Mouse (Mus musculus) c-Kit-positive CD71-positive TER-119-positive erythroid progenitor cells, embryonic 14.5 days (primary cell): ENCODE data around the gene Sox2.

Source experiments
- DNase-seq: peaks from one replicate; pipeline ENCODE4 v3.0.0-alpha.2; 2013; ENCODE audit warnings: low spot score

Gene Sox2

DNA sequence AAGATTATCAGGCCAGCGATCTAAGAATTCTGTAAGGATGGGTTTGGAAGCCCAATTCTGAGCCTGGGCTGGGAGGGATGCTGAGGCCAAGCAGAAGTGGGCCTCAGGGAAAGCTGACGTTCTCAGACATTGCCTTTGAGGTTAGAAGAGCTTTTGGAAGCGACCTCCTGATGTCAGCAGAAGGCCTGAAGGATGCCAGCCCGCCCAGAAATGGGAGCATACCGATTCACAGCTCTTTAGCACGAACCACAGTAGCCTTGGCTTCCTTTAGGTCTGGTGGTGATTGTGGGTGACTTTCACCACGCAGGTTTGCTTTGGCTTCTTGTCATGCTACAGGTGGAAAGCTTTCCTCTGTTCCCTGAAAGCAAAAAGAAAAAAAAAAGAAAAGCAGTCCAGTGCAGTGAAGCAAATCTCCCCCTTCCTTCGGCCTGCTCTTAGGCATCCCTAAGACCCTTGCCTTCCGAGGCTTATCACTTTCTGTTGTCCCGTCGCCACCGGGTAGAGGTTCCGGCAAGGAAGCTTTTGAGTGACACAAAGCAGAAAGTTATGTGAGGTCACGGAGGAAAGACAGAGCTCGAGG is 6.6 kb upstream of the Sox2 start:
- DNase-seq = no peak

DNA sequence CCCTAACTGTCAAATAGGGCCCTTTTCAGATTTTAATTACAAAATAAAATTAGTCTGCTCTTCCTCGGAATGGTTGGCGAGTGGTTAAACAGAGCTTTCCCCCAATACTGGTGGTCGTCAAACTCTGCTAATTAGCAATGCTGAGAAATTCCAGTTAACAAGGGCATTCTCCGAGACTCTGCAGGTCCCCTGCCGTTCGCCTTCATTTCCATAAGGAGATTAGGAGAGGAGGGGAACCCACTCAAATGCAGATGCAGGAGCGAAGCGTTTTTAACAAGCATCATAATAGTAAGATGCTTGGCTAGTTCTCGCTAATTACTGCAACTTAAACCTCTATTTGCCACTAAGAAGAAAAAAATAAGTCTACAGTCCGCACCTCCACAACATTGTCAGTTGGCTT is 4.0 kb upstream of the Sox2 start:
- no peak for DNase-seq

DNA sequence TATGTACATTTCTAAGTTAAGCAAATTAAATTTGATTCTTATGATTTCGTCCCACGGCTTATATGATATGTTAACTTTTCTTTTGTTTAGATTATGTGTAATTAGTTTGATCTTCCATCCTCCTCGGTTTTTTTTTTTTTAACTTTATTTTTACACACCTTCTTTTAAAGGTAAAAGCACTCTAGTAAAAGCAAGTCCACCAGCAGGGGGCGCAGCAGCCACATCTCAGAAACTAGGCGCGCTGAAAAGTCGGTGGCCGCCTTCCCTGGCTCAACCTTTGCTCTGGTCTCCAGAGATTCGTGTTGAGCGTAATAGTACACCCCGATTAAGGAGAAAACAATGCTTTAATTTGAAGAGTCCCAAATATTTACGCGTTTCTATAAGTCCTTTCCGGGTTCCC is 2.5 kb upstream of the Sox2 start:
- DNase-seq = peak; percentile 33

DNA sequence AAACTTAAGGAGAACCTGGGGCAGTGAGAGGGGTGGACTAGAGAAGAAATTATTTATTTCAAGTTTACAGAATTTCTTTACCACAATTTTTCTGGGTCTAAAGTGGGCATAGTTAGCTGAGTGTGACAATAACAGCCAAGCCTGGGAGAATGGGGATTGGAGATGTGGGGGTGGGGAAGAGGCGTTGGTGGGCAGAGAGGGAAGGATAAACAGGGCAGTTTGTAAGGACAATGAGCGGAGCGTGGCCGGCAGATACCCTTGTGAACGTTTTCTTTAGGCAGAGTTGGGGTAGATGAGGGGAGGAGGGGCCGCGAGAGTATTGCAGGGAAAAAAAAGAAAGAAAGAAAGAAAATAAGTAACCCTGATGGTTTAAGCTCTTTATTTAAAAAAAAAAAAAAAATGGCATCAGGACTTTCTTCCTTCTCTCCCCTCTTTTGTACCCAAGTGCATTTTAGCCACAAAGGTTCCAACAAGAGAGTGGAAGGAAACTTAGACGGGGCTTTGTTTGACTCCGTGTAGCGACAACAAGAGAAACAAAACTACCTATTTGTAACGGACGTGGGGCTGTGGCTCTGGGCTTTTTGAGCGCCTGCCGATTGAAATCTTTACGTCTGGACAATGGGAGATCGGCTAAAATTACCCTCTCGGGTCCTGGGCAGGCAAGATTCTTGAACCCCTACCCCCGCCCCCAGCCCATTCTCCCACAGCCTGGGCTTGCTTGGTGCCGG is 1.9 kb upstream of the Sox2 start:
- DNase-seq = no peak

DNA sequence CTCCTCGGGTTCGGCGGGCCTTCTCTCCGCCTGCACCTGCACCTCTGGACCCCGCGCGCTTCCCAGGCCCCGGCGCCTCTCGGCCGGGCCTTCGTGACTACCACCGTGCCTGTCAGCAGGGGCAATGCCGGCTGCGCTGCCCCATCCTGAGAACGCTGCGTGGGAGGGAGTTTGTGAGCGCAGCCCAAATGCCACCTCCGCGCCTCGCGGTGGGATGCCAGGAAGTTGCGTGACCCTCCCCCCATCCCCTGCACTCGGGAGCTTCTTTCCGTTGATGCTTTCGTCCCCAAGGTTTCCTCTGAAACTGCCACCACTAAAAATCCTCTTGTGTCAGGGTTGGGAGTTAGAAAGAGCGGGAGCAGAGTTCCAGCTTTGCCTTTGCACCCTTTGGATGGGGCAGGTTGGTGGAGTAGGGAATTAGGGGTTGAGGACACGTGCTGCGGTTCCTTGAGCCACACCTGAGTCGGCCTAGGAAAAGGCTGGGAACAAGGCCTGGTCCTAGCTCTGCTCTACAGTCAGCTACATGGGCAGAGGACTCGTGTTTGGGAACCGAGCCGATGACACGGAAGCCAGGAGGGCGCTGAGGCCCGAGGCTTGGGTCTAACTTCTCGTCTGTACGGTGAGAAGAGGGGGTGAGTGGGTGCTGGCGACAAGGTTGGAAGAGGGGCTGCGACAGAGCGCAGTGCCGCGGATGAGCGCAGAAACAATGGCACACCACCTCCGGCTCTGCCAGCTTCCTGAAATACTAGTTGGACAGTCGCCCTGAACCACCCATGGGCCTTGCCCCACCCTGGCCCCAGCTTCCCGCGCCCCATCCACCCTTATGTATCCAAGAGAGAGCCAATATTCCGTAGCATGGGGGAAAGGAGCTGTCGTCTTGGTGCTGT is 1.1 kb upstream of the Sox2 start:
- no peak for DNase-seq

DNA sequence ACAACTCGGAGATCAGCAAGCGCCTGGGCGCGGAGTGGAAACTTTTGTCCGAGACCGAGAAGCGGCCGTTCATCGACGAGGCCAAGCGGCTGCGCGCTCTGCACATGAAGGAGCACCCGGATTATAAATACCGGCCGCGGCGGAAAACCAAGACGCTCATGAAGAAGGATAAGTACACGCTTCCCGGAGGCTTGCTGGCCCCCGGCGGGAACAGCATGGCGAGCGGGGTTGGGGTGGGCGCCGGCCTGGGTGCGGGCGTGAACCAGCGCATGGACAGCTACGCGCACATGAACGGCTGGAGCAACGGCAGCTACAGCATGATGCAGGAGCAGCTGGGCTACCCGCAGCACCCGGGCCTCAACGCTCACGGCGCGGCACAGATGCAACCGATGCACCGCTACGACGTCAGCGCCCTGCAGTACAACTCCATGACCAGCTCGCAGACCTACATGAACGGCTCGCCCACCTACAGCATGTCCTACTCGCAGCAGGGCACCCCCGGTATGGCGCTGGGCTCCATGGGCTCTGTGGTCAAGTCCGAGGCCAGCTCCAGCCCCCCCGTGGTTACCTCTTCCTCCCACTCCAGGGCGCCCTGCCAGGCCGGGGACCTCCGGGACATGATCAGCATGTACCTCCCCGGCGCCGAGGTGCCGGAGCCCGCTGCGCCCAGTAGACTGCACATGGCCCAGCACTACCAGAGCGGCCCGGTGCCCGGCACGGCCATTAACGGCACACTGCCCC is 586 bp downstream of the Sox2 start:
- DNase-seq = no peak

DNA sequence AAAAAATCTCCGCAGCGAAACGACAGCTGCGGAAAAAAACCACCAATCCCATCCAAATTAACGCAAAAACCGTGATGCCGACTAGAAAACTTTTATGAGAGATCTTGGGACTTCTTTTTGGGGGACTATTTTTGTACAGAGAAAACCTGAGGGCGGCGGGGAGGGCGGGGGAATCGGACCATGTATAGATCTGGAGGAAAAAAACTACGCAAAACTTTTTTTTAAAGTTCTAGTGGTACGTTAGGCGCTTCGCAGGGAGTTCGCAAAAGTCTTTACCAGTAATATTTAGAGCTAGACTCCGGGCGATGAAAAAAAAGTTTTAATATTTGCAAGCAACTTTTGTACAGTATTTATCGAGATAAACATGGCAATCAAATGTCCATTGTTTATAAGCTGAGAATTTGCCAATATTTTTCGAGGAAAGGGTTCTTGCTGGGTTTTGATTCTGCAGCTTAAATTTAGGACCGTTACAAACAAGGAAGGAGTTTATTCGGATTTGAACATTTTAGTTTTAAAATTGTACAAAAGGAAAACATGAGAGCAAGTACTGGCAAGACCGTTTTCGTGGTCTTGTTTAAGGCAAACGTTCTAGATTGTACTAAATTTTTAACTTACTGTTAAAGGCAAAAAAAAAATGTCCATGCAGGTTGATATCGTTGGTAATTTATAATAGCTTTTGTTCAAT is 1.4 kb downstream of the Sox2 start:
- no peak for DNase-seq

DNA sequence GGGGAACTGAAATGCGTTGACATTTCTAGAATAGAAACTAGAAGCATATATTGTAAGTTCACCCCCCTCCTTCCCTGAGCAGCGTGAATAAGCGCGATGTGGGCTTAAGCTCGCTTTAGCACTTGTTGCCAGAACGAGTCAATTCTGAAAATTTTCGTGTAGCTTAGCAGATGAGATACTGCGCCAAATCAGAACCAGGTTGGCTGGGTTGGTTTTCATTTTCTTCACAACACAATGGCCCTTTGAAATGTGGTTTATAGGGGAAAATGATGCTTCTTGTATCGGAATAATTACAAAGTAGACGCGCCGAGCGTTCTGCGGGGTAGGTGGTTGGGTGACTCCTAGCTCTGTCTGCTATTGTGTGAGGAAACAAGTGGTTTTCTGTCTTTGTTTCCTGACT is 2.4 kb downstream of the Sox2 start:
- DNase-seq = no peak

DNA sequence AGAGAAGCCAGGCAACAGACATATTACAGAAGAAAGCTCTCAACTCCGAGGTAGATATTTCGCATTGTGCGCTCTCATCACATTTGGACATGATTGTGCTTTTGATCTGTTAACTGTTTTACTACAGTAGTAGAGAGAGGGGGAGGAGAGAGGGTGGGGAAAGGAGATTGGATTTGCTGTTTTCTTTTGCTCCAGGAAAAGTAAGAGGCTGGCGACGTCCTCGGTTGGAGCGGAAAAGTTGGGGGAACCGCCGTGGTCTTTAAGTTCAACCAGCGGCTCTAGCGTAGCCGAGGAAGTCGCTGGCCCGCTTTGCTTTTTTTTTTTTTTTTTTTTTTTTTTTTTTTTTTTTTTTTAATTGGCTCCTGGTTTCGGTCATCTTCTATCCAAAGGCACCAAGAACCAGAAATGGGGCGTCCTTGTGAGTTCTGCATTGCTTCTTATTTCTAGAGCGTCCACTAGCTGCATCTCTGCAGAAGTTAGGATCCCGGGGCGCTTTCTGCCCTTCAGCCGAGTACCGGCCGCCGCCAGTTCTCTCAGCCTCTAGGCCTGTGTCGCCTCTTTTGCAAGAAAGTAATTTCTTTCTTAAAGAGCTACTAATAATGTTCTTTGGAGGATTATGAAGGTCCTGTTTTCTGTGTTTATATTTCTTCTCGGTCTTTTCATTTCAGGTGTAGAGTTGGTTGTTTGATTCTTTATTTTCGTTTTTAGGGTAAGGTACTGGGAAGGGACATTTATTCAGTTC is 3.2 kb downstream of the Sox2 start:
- no peak for DNase-seq

DNA sequence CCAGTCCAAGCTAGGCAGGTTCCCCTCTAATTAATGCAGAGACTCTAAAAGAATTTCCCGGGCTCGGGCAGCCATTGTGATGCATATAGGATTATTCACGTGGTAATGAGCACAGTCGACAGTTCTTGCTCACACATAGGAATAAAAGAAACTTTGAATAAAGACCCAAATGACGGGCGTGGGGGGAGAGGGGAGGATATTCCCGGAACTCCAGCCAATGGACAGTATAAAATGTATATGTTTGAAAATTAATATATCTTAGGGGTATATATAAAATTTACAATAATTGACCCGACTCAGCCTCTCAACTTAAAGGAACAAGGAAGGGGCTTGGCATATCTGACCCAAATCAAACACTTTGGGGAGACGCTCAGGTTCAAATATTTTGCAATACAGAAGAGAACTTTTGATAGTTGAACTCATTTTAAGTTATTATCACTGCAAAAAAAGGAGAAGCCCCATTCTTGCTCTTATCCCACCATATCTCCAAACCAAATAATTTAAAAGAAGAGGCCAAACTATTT is 3.8 kb downstream of the Sox2 start:
- DNase-seq = no peak

DNA sequence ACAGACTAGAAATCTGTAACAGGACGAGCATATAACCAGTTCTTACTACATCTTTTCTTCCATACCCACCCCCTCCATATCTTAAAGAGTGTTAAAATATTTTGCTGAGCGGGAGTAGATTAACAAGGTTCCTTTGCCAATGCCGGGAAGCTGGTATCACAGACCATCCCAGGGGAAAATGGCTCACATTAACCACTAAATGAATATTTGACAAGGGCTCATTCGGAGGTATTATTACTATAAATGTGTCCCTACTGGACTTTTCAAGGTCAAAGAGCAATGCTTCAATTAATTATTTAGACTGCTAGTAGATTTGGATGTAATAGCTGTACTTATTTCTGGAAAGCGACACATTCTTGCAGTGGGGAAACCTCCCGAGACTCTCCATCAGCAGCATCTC is 4.6 kb downstream of the Sox2 start:
- no peak for DNase-seq

DNA sequence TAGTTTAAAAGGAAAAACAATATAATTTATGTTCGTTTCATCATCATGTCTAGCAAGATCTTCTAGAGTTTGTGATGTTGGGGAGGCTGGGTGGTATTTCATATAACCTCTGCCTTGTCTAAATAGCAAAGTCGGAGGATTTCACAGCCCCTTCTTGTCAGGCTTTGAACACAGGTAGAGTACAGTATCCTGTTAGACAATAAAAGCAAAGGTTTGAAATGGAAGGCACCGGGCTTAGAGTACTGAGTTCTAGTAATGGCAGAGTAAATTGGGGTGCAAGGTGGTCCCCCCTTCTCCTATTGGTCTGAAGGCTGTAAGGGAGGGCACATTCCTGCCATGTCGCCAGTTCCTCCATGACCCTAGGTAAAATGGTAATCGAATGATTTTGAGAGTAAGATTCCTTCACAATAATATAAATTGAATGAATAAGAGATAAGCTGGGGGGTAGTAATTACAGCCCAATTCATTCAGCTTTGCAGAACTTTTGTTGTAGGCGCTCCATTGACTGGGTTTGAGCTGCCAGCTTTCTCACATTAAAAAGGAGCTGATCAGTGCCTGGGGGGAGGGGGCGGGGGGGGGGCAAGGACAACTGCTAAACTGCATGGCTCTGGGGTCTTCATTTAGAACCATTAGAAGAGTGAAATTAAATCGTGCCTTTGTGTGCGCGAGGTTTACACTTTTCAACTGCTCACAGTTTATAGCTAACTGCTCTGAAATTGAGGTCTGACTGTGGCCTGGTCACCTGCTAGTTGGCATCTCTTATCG is 5.3 kb downstream of the Sox2 start:
- DNase-seq = no peak

DNA sequence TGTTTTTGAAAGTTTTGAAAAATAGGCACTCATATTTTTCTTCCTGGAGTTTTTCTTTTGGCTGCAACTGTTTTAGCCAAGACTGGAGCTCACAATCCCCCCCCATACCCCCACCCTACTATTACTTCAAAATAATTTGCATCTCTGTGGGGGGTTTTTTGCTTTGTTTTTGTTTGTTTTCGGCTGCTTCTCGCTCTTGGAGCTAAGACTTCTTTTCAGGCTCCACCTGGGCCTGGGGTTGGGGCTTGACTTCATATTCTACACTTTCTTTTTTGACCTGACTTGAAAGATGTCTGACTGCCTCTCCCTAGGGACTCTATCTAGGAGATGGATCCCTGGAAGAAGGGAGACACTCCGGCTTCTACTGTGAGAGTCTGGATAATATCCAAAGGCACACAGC is 5.9 kb downstream of the Sox2 start:
- no peak for DNase-seq

DNA sequence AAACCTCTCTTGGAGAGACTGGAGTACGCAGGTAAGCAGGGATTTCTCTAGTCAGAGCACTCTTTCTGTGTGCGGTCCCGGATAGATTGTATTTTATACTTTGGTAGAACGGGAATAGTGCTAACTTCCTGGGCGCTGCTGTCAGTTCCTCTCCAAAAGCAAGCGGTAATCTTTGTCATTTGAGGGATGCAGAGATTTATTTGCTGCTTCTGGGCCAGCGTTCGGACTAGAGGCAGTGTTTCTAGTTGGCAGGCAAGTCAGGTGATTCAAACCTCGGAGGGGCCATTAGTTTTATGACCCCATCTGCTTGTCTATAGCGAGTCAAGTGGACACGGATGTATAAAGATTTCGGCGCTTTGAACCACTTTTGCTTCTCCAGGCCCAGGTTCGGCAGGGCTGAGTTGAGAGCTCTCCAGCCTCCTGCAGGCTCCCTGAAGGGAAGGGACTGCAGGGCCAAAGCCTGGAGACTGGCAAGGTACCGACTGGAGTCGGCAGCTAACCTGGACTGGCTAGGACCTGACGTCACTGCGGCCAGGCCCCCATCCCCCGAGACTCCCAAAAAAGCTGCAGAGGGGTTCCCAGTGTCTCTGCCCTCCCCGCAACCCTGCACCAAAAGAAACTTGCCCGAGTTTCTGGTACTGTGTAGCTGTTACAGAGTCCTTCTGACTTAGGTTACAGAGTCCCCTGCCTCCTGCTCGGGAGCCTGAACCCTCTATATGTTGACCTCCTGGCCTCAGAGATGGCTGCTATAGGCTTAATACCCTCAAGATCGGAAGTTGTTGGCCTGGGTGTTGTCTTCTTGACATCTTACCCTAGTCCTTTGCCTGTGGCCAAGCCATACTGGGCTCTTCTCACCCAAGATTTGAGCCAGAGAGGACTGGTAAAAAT is 6.9 kb downstream of the Sox2 start:
- no peak for DNase-seq

DNA sequence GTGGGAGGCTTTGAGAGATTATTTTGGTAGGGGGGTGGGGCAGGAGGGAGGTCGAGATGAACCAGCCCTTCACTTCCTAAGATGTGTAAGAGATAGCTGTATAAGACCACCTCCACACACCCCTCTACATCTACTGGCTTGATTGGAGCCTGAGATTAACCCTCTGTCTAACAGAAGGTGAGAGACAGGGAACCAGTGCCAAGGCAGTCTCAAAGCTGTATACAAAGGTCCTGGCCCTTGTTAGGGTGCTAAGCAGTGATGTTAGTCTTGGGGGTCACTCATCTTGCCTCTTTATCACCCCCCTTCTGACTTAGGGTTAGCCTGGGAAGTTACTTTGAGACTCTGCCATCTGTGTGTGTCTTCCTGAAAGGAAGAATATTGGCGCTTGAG is 7.5 kb downstream of the Sox2 start:
- no peak for DNase-seq

DNA sequence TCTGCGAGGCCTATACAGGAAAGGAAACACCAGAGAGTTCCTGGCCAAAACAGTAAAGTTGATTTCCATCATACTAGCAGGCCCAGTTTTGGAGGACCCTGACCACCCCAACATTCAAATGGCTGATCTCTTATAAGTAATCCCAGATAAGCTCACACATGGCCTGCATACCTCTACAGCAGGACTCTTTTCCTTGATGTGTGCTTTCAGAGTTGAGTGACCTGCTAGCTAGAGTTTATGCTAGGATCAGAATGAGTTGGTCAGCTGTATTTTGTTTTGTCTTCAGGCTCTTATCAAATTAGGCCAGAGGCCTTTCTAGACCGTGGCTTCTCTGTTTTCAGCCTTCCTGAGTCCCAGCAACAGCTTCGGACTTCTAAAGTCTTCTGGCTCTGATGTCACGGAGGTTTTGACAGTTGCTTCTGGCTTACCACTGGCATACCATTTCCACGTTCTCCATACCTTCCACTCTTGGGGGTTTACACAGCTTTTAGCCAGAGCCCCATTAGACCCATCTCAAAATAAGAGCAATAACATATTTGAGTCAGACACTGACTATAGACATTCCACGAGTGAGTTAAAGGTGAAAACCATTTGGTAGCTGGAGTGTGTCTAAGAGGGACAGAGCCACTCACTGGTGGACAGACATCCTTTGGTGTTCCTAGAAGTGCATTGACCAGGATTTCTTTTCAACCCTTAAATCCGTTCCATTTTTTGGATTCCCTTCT is 8.2 kb downstream of the Sox2 start:
- DNase-seq = no peak

DNA sequence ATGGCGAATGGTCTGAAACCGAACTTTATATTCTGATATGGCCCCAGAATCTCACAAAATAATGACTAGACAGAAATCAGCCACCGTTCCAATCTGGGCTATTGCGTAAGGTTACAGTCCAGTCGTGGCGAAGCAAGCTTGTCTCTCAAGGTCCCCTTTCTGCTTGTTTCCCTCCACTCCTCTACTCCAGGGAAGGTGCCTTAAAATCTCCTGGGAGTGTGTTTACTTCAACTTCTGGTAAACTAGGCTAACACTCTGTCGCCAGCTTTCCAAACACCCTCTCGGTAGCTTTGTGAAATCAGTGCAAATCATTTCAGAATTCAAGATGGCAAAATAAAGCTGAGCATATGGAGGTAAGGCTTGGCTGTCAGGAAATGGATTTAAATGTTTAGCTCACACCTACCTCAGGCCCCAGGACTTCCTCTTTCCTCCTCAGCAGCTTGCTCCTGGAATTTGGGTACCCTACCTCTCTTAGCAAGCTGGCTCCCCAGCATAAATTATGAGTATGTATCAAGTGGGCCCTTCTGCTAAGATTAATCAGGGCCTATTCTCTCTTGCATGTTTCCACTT is 8.8 kb downstream of the Sox2 start:
- no peak for DNase-seq

DNA sequence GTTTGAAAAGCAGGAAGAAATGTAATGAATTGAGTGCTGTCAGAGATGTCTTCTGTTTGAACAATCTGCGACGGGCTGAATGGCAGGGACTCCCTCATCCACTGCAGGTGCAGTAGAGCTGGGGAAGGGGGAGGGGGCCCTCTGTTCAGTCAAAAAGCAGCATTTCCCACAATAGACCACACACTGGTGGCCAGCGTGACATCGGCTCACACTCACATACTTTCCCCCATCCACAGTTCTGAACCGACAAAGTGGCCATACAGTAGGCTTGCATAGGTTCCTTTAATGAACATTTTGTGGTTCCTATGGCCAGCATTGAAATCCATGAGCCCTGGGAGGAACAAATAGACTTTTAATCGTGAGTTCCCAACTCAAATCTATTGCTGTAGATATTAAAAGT is 9.7 kb downstream of the Sox2 start:
- DNase-seq = no peak
